Mouse (Mus musculus) CH12.LX (cell line): ENCODE data around the gene Gm49396. TPM values are rescaled to one million over a fixed set of nuclear protein-coding genes. Genes with fewer than 3 reads are reported as not detected.

Experiments
- DNase-seq: peaks from one replicate; pipeline ENCODE4 v3.0.0-alpha.2; 2013; ENCODE audit errors: extremely low read depth
- H3K27ac ChIP-seq: 2 replicates; pipeline ENCODE4 v1.5.1; 2012; ENCODE audit warnings: low read depth, mild to moderate bottlenecking, control low read depth, moderate library complexity; ENCODE audit not compliant: insufficient read depth
- H3K27me3 ChIP-seq: replicated peaks from 2 replicates; pipeline ENCODE3; 2012; ENCODE audit warnings: inconsistent platforms
- H3K36me3 ChIP-seq, 2 experiments: replicated peaks in 1 of 2; 2 replicates each; pipeline versions ENCODE3 to v1.6.1; 2012; ENCODE audit warnings: inconsistent platforms in 1 of 2, low read length in 1 of 2, mild to moderate bottlenecking in 1 of 2, mixed read lengths in 1 of 2, moderate library complexity in 1 of 2; ENCODE audit not compliant: control insufficient read depth in 1 of 2, insufficient read depth in 1 of 2
- H3K4me1 ChIP-seq, 2 experiments: 2 replicates each; pipeline ENCODE4 v1.6.1; 2012; ENCODE audit warnings: inconsistent platforms in 1 of 2, moderate library complexity in 1 of 2; ENCODE audit not compliant: insufficient read depth in 2 of 2, control insufficient read depth in 1 of 2
- H3K4me2 ChIP-seq: 2 replicates; pipeline ENCODE4 v1.6.1; 2012; ENCODE audit warnings: low read depth, mild to moderate bottlenecking, control low read depth; ENCODE audit not compliant: poor library complexity, insufficient read depth, severe bottlenecking
- H3K4me3 ChIP-seq, 3 experiments: fragments of 150-350 bp in 1 of 3; sonication (generic) in 1 of 3; replicated peaks in 1 of 3; 2 replicates each; pipeline versions ENCODE3 to v1.5.1; 2011 to 2012; ENCODE audit warnings: low read depth in 2 of 3, low read length in 2 of 3, mild to moderate bottlenecking in 2 of 3, moderate library complexity in 2 of 3, control low read depth in 1 of 3, improper control_type of control experiment in 1 of 3, inconsistent platforms in 1 of 3, mixed read lengths in 1 of 3; ENCODE audit not compliant: poor library complexity in 1 of 3
- H3K79me2 ChIP-seq: replicated peaks from 2 replicates; pipeline ENCODE4 v1.6.1; 2012; ENCODE audit warnings: mild to moderate bottlenecking, moderate library complexity; ENCODE audit not compliant: control insufficient read depth, poor library complexity, insufficient read depth, severe bottlenecking; ENCODE audit errors: extremely low read depth
- H3K9ac ChIP-seq: 2 replicates; pipeline ENCODE4 v1.6.1; 2012; ENCODE audit warnings: low read depth, mild to moderate bottlenecking, control low read depth, moderate library complexity; ENCODE audit not compliant: insufficient read depth
- H3K9me3 ChIP-seq: replicated peaks from 2 replicates; pipeline ENCODE3; 2012; ENCODE audit warnings: low read length, inconsistent platforms, mixed read lengths
- BHLHE40 ChIP-seq: IDR thresholded peaks from 2 replicates; pipeline ENCODE4 v1.6.1; 2011; ENCODE audit warnings: mild to moderate bottlenecking, low read depth, low read length, improper control_type of control experiment
- CHD1 ChIP-seq: IDR thresholded peaks from 2 replicates; pipeline ENCODE4 v1.6.1; 2012; ENCODE audit warnings: low read depth, low read length, improper control_type of control experiment, inconsistent platforms
- CHD2 ChIP-seq: IDR thresholded peaks from 2 replicates; pipeline ENCODE4 v1.6.1; 2011; ENCODE audit warnings: low read length, improper control_type of control experiment
- CTCF ChIP-seq, 2 experiments: IDR thresholded peaks in 1 of 2; conservative IDR thresholded peaks in 1 of 2; 2 replicates each; pipeline ENCODE4 v1.5.1; 2011 to 2012; ENCODE audit warnings: low read depth in 2 of 2, low read length in 2 of 2, improper control_type of control experiment in 1 of 2, inconsistent platforms in 1 of 2, mild to moderate bottlenecking in 1 of 2, moderate library complexity in 1 of 2
- E2F4 ChIP-seq: IDR thresholded peaks from 2 replicates; pipeline ENCODE4 v1.6.1; 2011; ENCODE audit warnings: low read depth, low read length, improper control_type of control experiment; ENCODE audit not compliant: insufficient replicate concordance
- ELF1 ChIP-seq: IDR thresholded peaks from 2 replicates; pipeline ENCODE4 v1.6.1; 2014; ENCODE audit warnings: low read depth, mild to moderate bottlenecking, inconsistent platforms, low read length, improper control_type of control experiment
- EP300 ChIP-seq: IDR thresholded peaks from 2 replicates; pipeline ENCODE4 v1.6.1; 2011; ENCODE audit warnings: low read length, improper control_type of control experiment
- ETS1 ChIP-seq: conservative IDR thresholded peaks from 2 replicates; pipeline ENCODE4 v1.6.1; 2012; ENCODE audit warnings: low read depth, mild to moderate bottlenecking, inconsistent platforms, low read length, improper control_type of control experiment, moderate library complexity
- GABPA ChIP-seq: IDR thresholded peaks from 2 replicates; pipeline ENCODE4 v1.6.1; 2012; ENCODE audit warnings: low read depth, low read length, improper control_type of control experiment, inconsistent platforms; ENCODE audit not compliant: insufficient replicate concordance
- HCFC1 ChIP-seq: IDR thresholded peaks from 2 replicates; pipeline ENCODE4 v1.6.1; 2012; ENCODE audit warnings: low read depth, mild to moderate bottlenecking, inconsistent platforms, low read length, improper control_type of control experiment
- IRF4 ChIP-seq: IDR thresholded peaks from 2 replicates; pipeline ENCODE4 v1.6.1; 2014; ENCODE audit warnings: low read depth, mild to moderate bottlenecking, inconsistent platforms, low read length, improper control_type of control experiment
- JUN ChIP-seq: IDR thresholded peaks from 2 replicates; pipeline ENCODE4 v1.6.1; 2011; ENCODE audit warnings: low read depth, mild to moderate bottlenecking, low read length, improper control_type of control experiment, moderate library complexity; ENCODE audit not compliant: insufficient read depth
- JUND ChIP-seq: conservative IDR thresholded peaks from 2 replicates; pipeline ENCODE4 v1.6.1; 2011; ENCODE audit warnings: low read depth, low read length, improper control_type of control experiment
- KAT2A ChIP-seq: IDR thresholded peaks from 2 replicates; pipeline ENCODE4 v1.6.1; 2012; ENCODE audit warnings: low read length, improper control_type of control experiment, inconsistent platforms; ENCODE audit not compliant: insufficient replicate concordance
- MAFK ChIP-seq: IDR thresholded peaks from 2 replicates; pipeline ENCODE4 v1.6.1; 2011; ENCODE audit warnings: low read length, improper control_type of control experiment; ENCODE audit not compliant: insufficient replicate concordance
- MAX ChIP-seq: IDR thresholded peaks from 2 replicates; pipeline ENCODE4 v1.6.1; 2011; ENCODE audit warnings: low read length, improper control_type of control experiment
- MAZ ChIP-seq: IDR thresholded peaks from 2 replicates; pipeline ENCODE4 v1.6.1; 2012; ENCODE audit warnings: low read depth, mild to moderate bottlenecking, inconsistent platforms, low read length, improper control_type of control experiment, moderate library complexity
- MEF2A ChIP-seq: IDR thresholded peaks from 2 replicates; pipeline ENCODE4 v1.6.1; 2014; ENCODE audit warnings: low read depth, mild to moderate bottlenecking, inconsistent platforms, low read length, improper control_type of control experiment, borderline replicate concordance
- MXI1 ChIP-seq: IDR thresholded peaks from 2 replicates; pipeline ENCODE4 v1.6.1; 2011; ENCODE audit warnings: mild to moderate bottlenecking, low read depth, low read length, improper control_type of control experiment
- MYC ChIP-seq: IDR thresholded peaks from 2 replicates; pipeline ENCODE4 v1.6.1; 2011; ENCODE audit warnings: low read depth, mild to moderate bottlenecking, improper control_type of control experiment, low read length
- NELFE ChIP-seq: IDR thresholded peaks from 2 replicates; pipeline ENCODE4 v1.6.1; 2011; ENCODE audit warnings: low read depth, low read length, improper control_type of control experiment
- NRF1 ChIP-seq: IDR thresholded peaks from 2 replicates; pipeline ENCODE4 v1.6.1; 2014; ENCODE audit warnings: low read depth, mild to moderate bottlenecking, inconsistent platforms, low read length, improper control_type of control experiment, moderate library complexity
- PAX5 ChIP-seq: IDR thresholded peaks from 2 replicates; pipeline ENCODE4 v1.6.1; 2012; ENCODE audit warnings: low read length, inconsistent platforms, mixed read lengths
- POLR2A ChIP-seq: IDR thresholded peaks from 2 replicates; pipeline ENCODE4 v1.6.1; 2011; ENCODE audit warnings: low read depth, mild to moderate bottlenecking, improper control_type of control experiment, low read length
- POLR2AphosphoS2 ChIP-seq: IDR thresholded peaks from 2 replicates; pipeline ENCODE4 v1.6.1; 2011; ENCODE audit warnings: low read depth, low read length, improper control_type of control experiment
- RAD21 ChIP-seq: IDR thresholded peaks from 2 replicates; pipeline ENCODE4 v1.6.1; 2011; ENCODE audit warnings: low read depth, mild to moderate bottlenecking, low read length, improper control_type of control experiment, moderate library complexity
- RCOR1 ChIP-seq: conservative IDR thresholded peaks from 2 replicates; pipeline ENCODE4 v1.6.1; 2012; ENCODE audit warnings: low read depth, mild to moderate bottlenecking, inconsistent platforms, low read length, improper control_type of control experiment
- SIN3A ChIP-seq: IDR thresholded peaks from 2 replicates; pipeline ENCODE4 v1.6.1; 2012; ENCODE audit warnings: low read length, improper control_type of control experiment, inconsistent platforms
- SMC3 ChIP-seq: IDR thresholded peaks from 2 replicates; pipeline ENCODE4 v1.6.1; 2011; ENCODE audit warnings: low read depth, low read length, improper control_type of control experiment
- TBP ChIP-seq: conservative IDR thresholded peaks from 2 replicates; pipeline ENCODE4 v1.6.1; 2011; ENCODE audit warnings: low read depth, low read length, improper control_type of control experiment
- TCF12 ChIP-seq: IDR thresholded peaks from 2 replicates; pipeline ENCODE4 v1.6.1; 2014; ENCODE audit warnings: low read depth, mild to moderate bottlenecking, inconsistent platforms, low read length, improper control_type of control experiment
- UBTF ChIP-seq: IDR thresholded peaks from 2 replicates; pipeline ENCODE4 v1.6.1; 2012; ENCODE audit warnings: low read depth, mild to moderate bottlenecking, inconsistent platforms, low read length, improper control_type of control experiment, moderate library complexity
- USF1 ChIP-seq: IDR thresholded peaks from 2 replicates; pipeline ENCODE4 v1.6.1; 2014; ENCODE audit warnings: low read depth, mild to moderate bottlenecking, inconsistent platforms, low read length, improper control_type of control experiment
- USF2 ChIP-seq: conservative IDR thresholded peaks from 2 replicates; pipeline ENCODE4 v1.6.1; 2011; ENCODE audit warnings: low read depth, low read length, improper control_type of control experiment
- ZC3H11A ChIP-seq: IDR thresholded peaks from 2 replicates; pipeline ENCODE4 v1.6.1; 2012; ENCODE audit warnings: low read depth, mild to moderate bottlenecking, inconsistent platforms, low read length, improper control_type of control experiment
- ZKSCAN1 ChIP-seq: IDR thresholded peaks from 2 replicates; pipeline ENCODE4 v1.6.1; 2012; ENCODE audit warnings: low read depth, inconsistent platforms, low read length, improper control_type of control experiment, borderline replicate concordance
- ZMIZ1 ChIP-seq: IDR thresholded peaks from 2 replicates; pipeline ENCODE4 v1.6.1; 2012; ENCODE audit warnings: low read depth, mild to moderate bottlenecking, inconsistent platforms, low read length, improper control_type of control experiment
- ZNF384 ChIP-seq: IDR thresholded peaks from 2 replicates; pipeline ENCODE4 v1.6.1; 2012; ENCODE audit warnings: low read depth, low read length, improper control_type of control experiment, inconsistent platforms
- dilution Hi-C: fragments of 300-500 bp; cut with MboI; formaldehyde crosslinking; loops from 2 replicates; pipeline ENCODE4 v1.14.3; 2020; ENCODE audit warnings: low sequenced_read_pairs; ENCODE audit not compliant: extremely low pct_unique_long_range_greater_than_20kb, extremely low pct_ligation_motif_present
- in situ Hi-C: fragments of 300-500 bp; cut with MboI; formaldehyde crosslinking; loops from 3 replicates; pipeline ENCODE4 v1.14.3; 2019; ENCODE audit warnings: low sequenced_read_pairs, low pct_ligation_motif_present, low pct_unique_long_range_greater_than_20kb, mixed read lengths
- polyA plus RNA-seq: library from polyadenylated mRNA; unstranded; fragments of >175 nt; gene quantifications from 2 replicates; pipeline ENCODE4 v1.2.1, GENCODE M21; 2012; ENCODE audit warnings: low read depth; ENCODE audit not compliant: insufficient read length
- total RNA-seq, 2 experiments: library from RNA; depleted of rRNA; stranded (reverse); fragments of 300-350 nt in 1 of 2; fragments of >200 nt in 1 of 2; gene quantifications; 2 replicates each; pipeline ENCODE4 v1.2.3; 2012 to 2014

The Gm49396 gene
- total and polyA plus RNA-seq, 3 experiments: 1.9 to 3.3 (median 2.7) TPM

DNA sequence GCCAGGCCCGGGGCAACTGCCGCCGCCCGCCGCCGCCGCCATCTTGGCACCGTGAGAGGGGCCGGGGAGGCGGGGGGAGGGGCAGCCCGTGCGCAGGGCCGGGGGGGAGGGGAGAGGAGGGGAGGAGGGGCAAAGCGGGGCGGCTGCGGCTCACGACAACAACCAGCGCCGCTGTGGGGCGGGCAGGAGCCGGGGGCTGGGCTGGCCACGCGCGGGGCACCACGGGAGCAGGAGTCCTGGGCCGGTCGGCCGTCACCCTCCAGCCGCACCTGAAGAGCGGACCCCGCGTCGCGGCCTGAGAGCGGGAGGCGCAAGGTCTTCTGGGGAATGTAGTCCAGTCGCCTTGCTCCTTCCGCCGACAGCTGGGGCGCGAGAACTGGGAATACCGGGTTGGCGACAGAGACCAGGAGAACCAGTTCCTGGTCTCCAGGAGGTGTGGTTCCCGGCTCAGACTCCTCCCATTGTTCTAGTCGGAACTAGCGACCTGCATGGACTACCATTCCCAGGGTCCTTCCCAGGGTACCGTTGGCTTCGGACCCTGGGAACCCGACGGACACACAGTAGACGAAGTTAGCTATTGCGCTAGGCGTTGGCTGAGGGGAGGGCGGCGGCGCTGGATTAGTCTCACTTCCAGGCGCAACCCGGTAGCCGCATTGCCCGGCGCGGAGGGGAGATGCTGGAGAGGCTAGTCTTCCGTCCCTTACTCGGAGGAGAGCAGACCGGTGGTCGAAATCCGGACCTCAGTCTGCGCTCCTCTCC is 25.7 kb downstream of the Gm49396 start, which contains the start of gene Kmt2b:
Gene Kmt2b (minus strand): TSS at position 51 of the 759 bp plus-strand sequence.
- Histone ChIP-seq H3K9me3 (no peaks in the 10 kb centered on the region), H3K36me3 (peaks cover 32 to 48% of the 10 kb centered on the region in 2 experiments), H3K4me2 (peak within 1 kb of the TSS; percentile 93), H3K4me1 (peaks cover 7 to 32% of the 10 kb centered on the region in 2 experiments; a peak in 3 of 4 replicates), H3K27ac (peak within 1 kb of the TSS; percentile 100), H3K79me2 (peaks cover 58% of the 10 kb centered on the region), H3K27me3 (no peaks in the 10 kb centered on the region), H3K9ac (peak within 1 kb of the TSS; percentile 92), H3K4me3 (peak within 1 kb of the TSS; percentile 93 to 94 (median 94))
- TF ChIP-seq USF1: peak; percentile 21
- no peak for TF ChIP-seq JUN
- no peak; the same call in 1 of the 2 replicates for TF ChIP-seq NELFE
- TF ChIP-seq POLR2AphosphoS2: peak; percentile 91
- no peak for TF ChIP-seq ZC3H11A
- peak; percentile 74; the same call in 1 of the 2 replicates for TF ChIP-seq IRF4
- no peak for TF ChIP-seq PAX5
- TF ChIP-seq ZNF384: no peak
- no peak for TF ChIP-seq MAFK
- TF ChIP-seq CHD1: no peak
- no peak for TF ChIP-seq MYC
- no peak for TF ChIP-seq JUND
- peak; percentile 55 for TF ChIP-seq ZMIZ1
- no peak; the same call in 1 of the 2 replicates for TF ChIP-seq MXI1
- TF ChIP-seq KAT2A: peak; percentile 87; the same call in 1 of the 2 replicates
- TF ChIP-seq SIN3A: peak; percentile 62
- no peak for TF ChIP-seq UBTF
- no peak for TF ChIP-seq EP300
- no peak for TF ChIP-seq E2F4
- no peak for TF ChIP-seq USF2
- TF ChIP-seq RAD21: no peak
- peak; percentile 94 for TF ChIP-seq CHD2
- peak; percentile 95 for TF ChIP-seq MAZ
- TF ChIP-seq TCF12: peak; percentile 74
- peak; percentile 55 for TF ChIP-seq POLR2A
- TF ChIP-seq SMC3: no peak
- peak; percentile 60 for TF ChIP-seq NRF1
- TF ChIP-seq MAX: no peak
- peak; percentile 41; the same call in 1 of the 2 replicates for TF ChIP-seq BHLHE40
- TF ChIP-seq CTCF (conservative IDR thresholded peaks at IDR 0.05 in 1 of 2, IDR thresholded peaks at IDR 0.05 in 1 of 2; ENCODE audit: low read depth in 2 of 2, low read length in 2 of 2): peak in 1 of 2 experiments; percentile 9; a peak in 1 of 4 replicates
- TF ChIP-seq RCOR1: no peak
- TF ChIP-seq MEF2A: peak; percentile 39; the same call in 1 of the 2 replicates
- TF ChIP-seq ZKSCAN1: no peak
- peak; percentile 87 for TF ChIP-seq ELF1
- TF ChIP-seq HCFC1: peak; percentile 93
- no peak; the same call in 1 of the 2 replicates for TF ChIP-seq GABPA
- TF ChIP-seq TBP: no peak
- no peak; the same call in 1 of the 2 replicates for TF ChIP-seq ETS1
- in situ Hi-C loops: no loop called here
- dilution Hi-C loops: no loop called here
- DNase-seq: peak; percentile 92
